Mouse (Mus musculus): Measurements from ENCODE around the gene Phpt1.

DNA sequence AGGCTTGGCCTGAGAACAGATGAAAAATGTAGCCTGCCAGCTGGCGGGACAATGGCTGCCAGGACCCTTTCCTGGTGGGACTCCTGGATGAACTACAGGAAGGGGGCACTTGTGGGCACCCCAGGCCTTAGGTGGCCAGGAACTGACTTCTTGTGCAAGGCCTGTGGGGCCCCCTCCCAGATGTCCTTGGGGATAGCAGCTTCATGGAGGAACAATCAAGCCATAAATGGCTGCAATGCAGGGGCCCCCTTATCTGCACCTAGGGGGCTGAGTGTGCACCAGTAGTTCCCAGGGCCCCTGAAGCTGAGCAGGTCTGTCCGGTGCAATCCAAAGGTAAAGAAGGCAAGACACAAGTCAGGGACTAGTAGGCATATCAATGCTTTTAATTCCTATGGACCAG lies 2.0 kb downstream of the Phpt1 start:
- TF ChIP-seq POLR2A (IDR thresholded peaks at IDR 0.05; ENCODE audit: borderline replicate concordance, insufficient read depth, low read length) (no peak), CTCF (IDR thresholded peaks at IDR 0.05; ENCODE audit: borderline replicate concordance, insufficient read depth, low read depth, low read length) (no peak)

Data from cerebellum, adult 2 months (tissue).